Mouse (Mus musculus) hindbrain, embryonic 10.5 days (tissue): ENCODE results near the gene Sulf2. TPM values are rescaled to one million over a fixed set of nuclear protein-coding genes. Genes with fewer than 3 reads are reported as not detected.
"Not testable (repeated sequence)": the region's sequence is repeated elsewhere in the genome, so short reads cannot be mapped to it uniquely, and the experiment has no call there.

Source experiments
- DNase-seq: peaks from one replicate; pipeline ENCODE4 v3.0.0-alpha.2; 2017; ENCODE audit warnings: low spot score
- H3K27ac ChIP-seq: fragments of 300-500 bp; sonication (generic); 2 replicates; pipeline ENCODE4 v1.5.1; 2016; ENCODE audit warnings: mild to moderate bottlenecking, moderate library complexity
- H3K27me3 ChIP-seq: fragments of 300-500 bp; sonication (generic); 2 replicates; pipeline ENCODE4 v1.6.1; 2016; ENCODE audit warnings: mild to moderate bottlenecking; ENCODE audit not compliant: poor library complexity, insufficient read depth, severe bottlenecking
- H3K36me3 ChIP-seq: fragments of 300-500 bp; sonication (generic); 2 replicates; pipeline ENCODE4 v1.6.1; 2016; ENCODE audit warnings: mild to moderate bottlenecking, moderate library complexity
- H3K4me1 ChIP-seq: fragments of 300-500 bp; sonication (generic); replicated peaks from 2 replicates; pipeline ENCODE4 v1.6.1; 2016; ENCODE audit warnings: mild to moderate bottlenecking
- H3K4me3 ChIP-seq: fragments of 300-500 bp; sonication (generic); 2 replicates; pipeline ENCODE4 v1.5.1; 2016; ENCODE audit warnings: mild to moderate bottlenecking, moderate library complexity
- H3K9me3 ChIP-seq: fragments of 300-500 bp; sonication (generic); 2 replicates; pipeline ENCODE4 v1.6.1; 2016; ENCODE audit warnings: mild to moderate bottlenecking, moderate library complexity
- WGBS: fragments of 180-500 bp; shearing (Covaris S2); methylation state at CpG from one replicate; pipeline ENCODE4 v1.1.7; 2016; 5-methylcytosine and 5-hydroxymethylcytosine counted together
- polyA plus RNA-seq: library from polyadenylated mRNA; unstranded; fragments of >200 nt; fragmentation: Nextera tagmentation; extraction: Ambion mirVana; gene quantifications from 2 replicates; pipeline ENCODE4 v1.2.1, GENCODE M21; 2016

Gene Sulf2
- polyA plus RNA-seq, 1 experiment from 2014 or later, result 83.8 TPM

- H3K9me3 ChIP-seq, H3K4me3 ChIP-seq, H3K27ac ChIP-seq, H3K27me3 ChIP-seq: not testable (repeated sequence)
- 33% methylated on average over 6 of the region's 6 CpGs for WGBS
- peak; percentile 67 for DNase-seq
- peaks cover 25% of the 10 kb centered on the region for H3K4me1 ChIP-seq
- peaks cover 84% of the 10 kb centered on the region for H3K36me3 ChIP-seq
Measured at GRCm38 (mm10) chr2:166084964-166085363, 70.5 kb downstream of the Sulf2 start.

GRCm38 (mm10) chr2:166084111-166084510, 71.4 kb downstream of the Sulf2 start:
- 89% methylated on average over 7 of the region's 7 CpGs for WGBS
- Histone ChIP-seq H3K27ac (no peak overlapping the region), H3K9me3 (no peaks in the 10 kb centered on the region), H3K4me1 (peaks cover 20% of the 10 kb centered on the region), H3K36me3 (peaks cover 86% of the 10 kb centered on the region), H3K4me3 (no peak overlapping the region), H3K27me3 (no peaks in the 10 kb centered on the region)
- no peak for DNase-seq

- 83% methylated on average over 9 of the region's 9 CpGs for WGBS
Measured at GRCm38 (mm10) chr2:166083542-166084031, 71.9 kb downstream of the Sulf2 start.

GRCm38 (mm10) chr2:166082661-166083060, 72.8 kb downstream of the Sulf2 start:
- Histone ChIP-seq H3K9me3 (no peaks in the 10 kb centered on the region), H3K4me3 (no peak overlapping the region), H3K27ac (no peak overlapping the region), H3K4me1 (peaks cover 18% of the 10 kb centered on the region), H3K27me3 (no peaks in the 10 kb centered on the region), H3K36me3 (peaks cover 90% of the 10 kb centered on the region)
- WGBS, result 80% methylated on average over 10 of the region's 10 CpGs
- no peak for DNase-seq

More at GRCm38 (mm10) chr2:166083542-166084031, 71.9 kb downstream of the Sulf2 start:
- no peaks in the 10 kb centered on the region for H3K9me3 ChIP-seq
- DNase-seq, result no peak
- H3K4me1 ChIP-seq, result peaks cover 18% of the 10 kb centered on the region
- no peaks in the 10 kb centered on the region for H3K27me3 ChIP-seq
- H3K4me3 ChIP-seq, result no peak overlapping the region
- H3K27ac ChIP-seq, result no peak overlapping the region
- H3K36me3 ChIP-seq, result peaks cover 88% of the 10 kb centered on the region

GRCm38 (mm10) chr2:166082193-166082592, 73.3 kb downstream of the Sulf2 start:
- Histone ChIP-seq H3K27me3 (no peaks in the 10 kb centered on the region), H3K4me3 (no peak overlapping the region), H3K9me3 (no peaks in the 10 kb centered on the region), H3K4me1 (peaks cover 18% of the 10 kb centered on the region), H3K36me3 (peaks cover 90% of the 10 kb centered on the region), H3K27ac (no peak overlapping the region)
- peak; percentile 81 for DNase-seq
- 71% methylated on average over 5 of the region's 5 CpGs for WGBS

GRCm38 (mm10) chr2:166080967-166081750, 74.3 kb downstream of the Sulf2 start:
- Histone ChIP-seq H3K36me3 (peaks cover 88% of the 10 kb centered on the region), H3K9me3 (no peaks in the 10 kb centered on the region), H3K4me3 (no peak overlapping the region), H3K4me1 (peaks cover 11% of the 10 kb centered on the region), H3K27me3 (no peaks in the 10 kb centered on the region), H3K27ac (no peak overlapping the region)
- WGBS, result 89% methylated on average over 21 of the region's 21 CpGs
- DNase-seq, result no peak

- H3K27me3 ChIP-seq, result no peaks in the 10 kb centered on the region
Measured at GRCm38 (mm10) chr2:166079961-166080885, 75.2 kb downstream of the Sulf2 start.

GRCm38 (mm10) chr2:166079231-166079630, 76.2 kb downstream of the Sulf2 start:
- Histone ChIP-seq H3K27me3 (no peaks in the 10 kb centered on the region), H3K4me3 (no peak overlapping the region), H3K36me3 (peaks cover 90% of the 10 kb centered on the region), H3K4me1 (peaks cover 12% of the 10 kb centered on the region), H3K27ac (0 out of 2 replicates have a peak overlapping the region, but pooled peaks have one; percentile 25), H3K9me3 (no peaks in the 10 kb centered on the region)
- no peak for DNase-seq
- 94% methylated on average over 14 of the region's 14 CpGs for WGBS

More at GRCm38 (mm10) chr2:166079961-166080885, 75.2 kb downstream of the Sulf2 start:
- peak; percentile 55 for DNase-seq
- Histone ChIP-seq H3K27ac (no peak overlapping the region), H3K9me3 (no peaks in the 10 kb centered on the region), H3K4me1 (peaks cover 11% of the 10 kb centered on the region), H3K36me3 (peaks cover 88% of the 10 kb centered on the region), H3K4me3 (no peak overlapping the region)
- WGBS, result 59% methylated on average over 17 of the region's 17 CpGs

GRCm38 (mm10) chr2:166077371-166077770, 78.1 kb downstream of the Sulf2 start:
- Histone ChIP-seq H3K27ac (no peak overlapping the region), H3K4me1 (peaks cover 15% of the 10 kb centered on the region), H3K36me3 (peaks cover 89% of the 10 kb centered on the region), H3K27me3 (no peaks in the 10 kb centered on the region), H3K9me3 (no peaks in the 10 kb centered on the region), H3K4me3 (no peak overlapping the region)
- DNase-seq, result no peak
- 91% methylated on average over 9 of the region's 9 CpGs for WGBS

- no peak overlapping the region for H3K27ac ChIP-seq
- no peak for DNase-seq
- no peak overlapping the region for H3K4me3 ChIP-seq
- H3K4me1 ChIP-seq, result 0 out of 2 replicates have a peak, but pooled peaks cover 3% of the 10 kb centered on the region
- H3K36me3 ChIP-seq, result peaks cover 91% of the 10 kb centered on the region
- 63% methylated on average over 6 of the region's 6 CpGs for WGBS
- no peaks in the 10 kb centered on the region for H3K27me3 ChIP-seq
- H3K9me3 ChIP-seq, result no peaks in the 10 kb centered on the region
Measured at GRCm38 (mm10) chr2:166074322-166074721, 81.1 kb downstream of the Sulf2 start.

GRCm38 (mm10) chr2:166073082-166073481, 82.4 kb downstream of the Sulf2 start:
- Histone ChIP-seq H3K9me3 (no peaks in the 10 kb centered on the region), H3K27me3 (no peaks in the 10 kb centered on the region), H3K36me3 (peaks cover 91% of the 10 kb centered on the region), H3K4me1 (0 out of 2 replicates have a peak, but pooled peaks cover 3% of the 10 kb centered on the region), H3K4me3 (no peak overlapping the region), H3K27ac (no peak overlapping the region)
- WGBS, result 85% methylated on average over 10 of the region's 10 CpGs
- no peak for DNase-seq

- Histone ChIP-seq H3K27ac (no peak overlapping the region), H3K36me3 (peaks cover 88% of the 10 kb centered on the region), H3K4me3 (no peak overlapping the region), H3K4me1 (0 out of 2 replicates have a peak, but pooled peaks cover 3% of the 10 kb centered on the region), H3K9me3 (no peaks in the 10 kb centered on the region), H3K27me3 (no peaks in the 10 kb centered on the region)
- 88% methylated on average over 9 of the region's 9 CpGs for WGBS
- DNase-seq, result no peak
Measured at GRCm38 (mm10) chr2:166071889-166072288, 83.6 kb downstream of the Sulf2 start.
